Mouse (Mus musculus) brain, embryonic 14.5 days (tissue): ENCODE measurements around the gene Fzr1.

Experiments
- CTCF ChIP-seq: fragments of 200-500 bp; IDR thresholded peaks from 2 replicates; pipeline ENCODE4 v1.5.1; 2012; ENCODE audit warnings: inconsistent platforms, mild to moderate bottlenecking, moderate library complexity, borderline replicate concordance; ENCODE audit not compliant: insufficient read depth, insufficient read length; ENCODE audit errors: extremely low read depth
- POLR2A ChIP-seq: fragments of 200-500 bp; IDR thresholded peaks from 2 replicates; pipeline ENCODE4 v1.6.1; 2012; ENCODE audit warnings: mild to moderate bottlenecking, inconsistent platforms, borderline replicate concordance; ENCODE audit not compliant: poor library complexity, insufficient read depth, insufficient read length, severe bottlenecking; ENCODE audit errors: extremely low read depth

- TF ChIP-seq POLR2A (peak; percentile 76), CTCF (peak; percentile 16; the same call in 1 of the 2 replicates)
Observed at GRCm38 (mm10) chr10:81320550-81321347, 57.6 kb downstream of the Fzr1 start, which contains the start of gene Cactin.
